Mouse (Mus musculus) erythroblast, adult 5-6 weeks (primary cell): ENCODE measurements around the gene Rhbdl2. TPM values are rescaled to one million over a fixed set of nuclear protein-coding genes. Genes with fewer than 3 reads are reported as not detected.

Source experiments
- ATAC-seq: replicated peaks from 2 replicates; pipeline ENCODE4 v1.8.0; 2016; ENCODE audit warnings: moderate number of reproducible peaks, mild to moderate bottlenecking, moderate TSS enrichment, inconsistent platforms; ENCODE audit not compliant: poor library complexity, low FRiP score, severe bottlenecking
- total RNA-seq, 2 experiments: library from RNA; stranded (forward) in 1 of 2; stranded (reverse) in 1 of 2; fragments of 150-400 nt in 1 of 2; fragments of 200-764, 138-1000 nt in 1 of 2; gene quantifications; 2 replicates each; pipeline versions ENCODE4 v1.2.3 to v1.2.4; 2015 to 2017; ENCODE audit warnings: low replicate concordance in 2 of 2

Rhbdl2 gene
- total RNA-seq, 2 experiments from 2014 or later, result not detected

DNA sequence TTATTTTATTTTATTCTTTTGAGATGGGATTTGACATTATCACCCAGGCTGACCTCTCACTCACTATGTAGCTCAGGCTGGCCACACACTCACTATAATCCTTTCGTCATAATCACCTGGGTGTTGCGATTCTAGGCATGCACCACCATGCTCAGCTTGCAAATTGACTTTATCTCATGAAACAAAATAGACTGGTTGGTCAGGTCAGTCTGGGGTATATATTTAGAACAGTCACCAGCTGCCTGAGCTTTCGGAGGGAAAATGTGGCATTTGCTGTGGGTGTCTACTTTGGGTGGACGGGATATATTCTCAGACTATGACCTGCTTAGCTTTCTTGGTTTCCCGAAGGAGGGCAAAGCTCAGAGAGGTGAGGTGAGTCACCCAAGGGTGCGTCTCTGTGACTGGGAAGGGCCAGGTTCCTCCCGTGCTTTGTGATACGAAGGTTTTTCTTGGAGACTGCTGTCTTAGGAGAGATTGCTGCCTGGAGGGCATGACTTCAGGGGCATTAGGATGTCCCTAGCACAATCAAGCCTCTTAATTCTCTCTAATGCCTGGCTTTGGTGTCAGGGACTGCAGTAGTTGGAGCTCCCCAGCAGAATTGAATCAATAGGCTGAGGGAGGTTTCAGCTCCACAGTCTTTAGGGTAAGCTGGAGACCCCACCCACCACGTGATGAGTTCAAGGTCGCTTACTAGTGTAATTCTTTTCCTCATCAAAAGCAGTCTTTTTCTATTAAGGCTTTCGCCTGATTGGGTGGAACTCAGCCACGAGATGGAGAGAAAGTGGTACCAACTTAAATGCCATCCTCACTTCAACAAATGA lies 23.0 kb downstream of the Rhbdl2 start:
- no peak for ATAC-seq

GRCm38 (mm10) chr4:123812525-123812924 lies 24.9 kb downstream of the Rhbdl2 start:
- ATAC-seq, result no peak

GRCm38 (mm10) chr4:123814030-123814501 lies 26.4 kb downstream of the Rhbdl2 start:
- no peak for ATAC-seq

GRCm38 (mm10) chr4:123819093-123819610 lies 31.5 kb downstream of the Rhbdl2 start:
- ATAC-seq, result no peak

- no peak for ATAC-seq
These were observed 54.5 kb downstream of the Rhbdl2 start for GRCm38 (mm10) chr4:123842126-123842525.

GRCm38 (mm10) chr4:123856888-123857287 lies 69.2 kb downstream of the Rhbdl2 start:
- no peak for ATAC-seq

GRCm38 (mm10) chr4:123858090-123858489 lies 70.4 kb downstream of the Rhbdl2 start:
- ATAC-seq, result no peak

DNA sequence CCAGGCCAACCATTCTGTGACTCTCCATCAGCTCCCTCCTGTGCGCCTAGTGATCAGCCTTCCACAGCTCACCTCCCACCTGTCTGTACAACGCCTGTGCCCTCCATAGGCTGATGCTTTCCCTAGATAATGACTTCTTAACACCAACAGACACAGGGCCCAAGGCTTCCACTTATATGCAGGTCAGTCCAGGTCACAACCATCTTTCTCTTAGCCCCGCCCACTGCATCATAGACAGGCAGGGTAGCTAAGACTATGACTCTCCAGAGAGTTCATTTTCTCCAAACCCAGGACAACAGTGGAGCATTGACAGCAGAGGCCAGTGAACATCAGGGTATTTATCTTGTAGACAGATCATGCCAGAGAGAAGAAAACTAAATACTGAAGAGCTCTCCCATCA lies 71.7 kb downstream of the Rhbdl2 start, which contains the start of gene 4933427I04Rik:
Gene 4933427I04Rik, plus strand, starts transcription at position 301 of the 400 bp plus-strand sequence.
- no peak for ATAC-seq

DNA sequence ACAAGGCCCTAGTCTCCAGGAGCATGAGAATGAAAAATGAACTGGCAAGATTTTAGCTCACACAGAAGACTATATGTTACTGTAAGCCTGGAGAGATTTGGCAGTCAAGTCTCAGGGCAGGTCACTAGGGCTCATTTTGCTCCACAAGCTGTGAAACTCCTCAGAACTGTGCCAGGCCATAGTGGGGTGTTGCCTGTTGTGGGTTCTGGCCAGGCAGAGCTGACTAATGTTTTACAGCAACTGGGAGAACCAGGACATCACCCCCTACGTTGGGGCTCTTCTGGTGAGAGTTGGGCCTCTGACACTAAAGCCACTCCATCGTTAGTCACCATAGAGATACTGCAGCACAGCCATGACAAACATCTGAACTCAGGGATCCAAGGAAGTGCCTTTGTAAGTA lies 72.1 kb downstream of the Rhbdl2 start:
- ATAC-seq, result no peak

- no peak for ATAC-seq
These were observed 72.9 kb downstream of the Rhbdl2 start for GRCm38 (mm10) chr4:123860621-123861020.

Other genes starting within 250 kb of the Rhbdl2 start
- 48.5 and 52.5 TPM in 2 replicates for gene Macf1, start 103.5 kb upstream of the Rhbdl2 start, total RNA-seq (2015; ENCODE audit: low replicate concordance)
- gene Macf1, start 103.5 kb upstream of the Rhbdl2 start, total RNA-seq (2017; ENCODE audit: low replicate concordance), result 65.5 and 81.0 TPM in 2 replicates
- 25.3 and 32.9 TPM in 2 replicates for gene Ndufs5, start 69.7 kb upstream of the Rhbdl2 start, total RNA-seq (2015; ENCODE audit: low replicate concordance)
- gene Ndufs5, start 69.7 kb upstream of the Rhbdl2 start, total RNA-seq (2017; ENCODE audit: low replicate concordance), result 27.9 and 29.0 TPM in 2 replicates
- gene Akirin1, start 37.5 kb upstream of the Rhbdl2 start, total RNA-seq (2015; ENCODE audit: low replicate concordance), result 17.5 and 27.4 TPM in 2 replicates
- gene Akirin1, start 37.5 kb upstream of the Rhbdl2 start, total RNA-seq (2017; ENCODE audit: low replicate concordance), result 9.3 and 34.0 TPM in 2 replicates
- gene 4933427I04Rik, start 71.8 kb downstream of the Rhbdl2 start, total RNA-seq (2015; ENCODE audit: low replicate concordance), result not detected in 2 replicates
- not detected in 2 replicates for gene 4933427I04Rik, start 71.8 kb downstream of the Rhbdl2 start, total RNA-seq (2017; ENCODE audit: low replicate concordance)
- 3.7 and 9.6 TPM in 2 replicates for gene Mycbp, start 117.0 kb downstream of the Rhbdl2 start, total RNA-seq (2015; ENCODE audit: low replicate concordance)
- gene Mycbp, start 117.0 kb downstream of the Rhbdl2 start, total RNA-seq (2017; ENCODE audit: low replicate concordance), result 1.4 and 11.9 TPM in 2 replicates
- gene Rragc, start 129.6 kb downstream of the Rhbdl2 start, total RNA-seq (2015; ENCODE audit: low replicate concordance), result 6.7 and 20.7 TPM in 2 replicates
- 12.7 and 14.4 TPM in 2 replicates for gene Rragc, start 129.6 kb downstream of the Rhbdl2 start, total RNA-seq (2017; ENCODE audit: low replicate concordance)
- not detected in 2 replicates for gene 4930535I16Rik, start 130.1 kb downstream of the Rhbdl2 start, total RNA-seq (2015; ENCODE audit: low replicate concordance)
- not detected in 2 replicates for gene 4930535I16Rik, start 130.1 kb downstream of the Rhbdl2 start, total RNA-seq (2017; ENCODE audit: low replicate concordance)